Mouse (Mus musculus) kidney, postnatal 36 days (tissue): ENCODE measurements around the gene Ehhadh.
"Not testable (repeated sequence)": the region's sequence is repeated elsewhere in the genome, so short reads cannot be mapped to it uniquely, and the experiment has no call there.

ENCODE experiments used
- DNase-seq, 2 experiments: peaks; one replicate each; pipeline ENCODE4 v3.0.0; 2021 to 2022; ENCODE audit warnings: mixed read lengths in 2 of 2

The Ehhadh gene

DNA sequence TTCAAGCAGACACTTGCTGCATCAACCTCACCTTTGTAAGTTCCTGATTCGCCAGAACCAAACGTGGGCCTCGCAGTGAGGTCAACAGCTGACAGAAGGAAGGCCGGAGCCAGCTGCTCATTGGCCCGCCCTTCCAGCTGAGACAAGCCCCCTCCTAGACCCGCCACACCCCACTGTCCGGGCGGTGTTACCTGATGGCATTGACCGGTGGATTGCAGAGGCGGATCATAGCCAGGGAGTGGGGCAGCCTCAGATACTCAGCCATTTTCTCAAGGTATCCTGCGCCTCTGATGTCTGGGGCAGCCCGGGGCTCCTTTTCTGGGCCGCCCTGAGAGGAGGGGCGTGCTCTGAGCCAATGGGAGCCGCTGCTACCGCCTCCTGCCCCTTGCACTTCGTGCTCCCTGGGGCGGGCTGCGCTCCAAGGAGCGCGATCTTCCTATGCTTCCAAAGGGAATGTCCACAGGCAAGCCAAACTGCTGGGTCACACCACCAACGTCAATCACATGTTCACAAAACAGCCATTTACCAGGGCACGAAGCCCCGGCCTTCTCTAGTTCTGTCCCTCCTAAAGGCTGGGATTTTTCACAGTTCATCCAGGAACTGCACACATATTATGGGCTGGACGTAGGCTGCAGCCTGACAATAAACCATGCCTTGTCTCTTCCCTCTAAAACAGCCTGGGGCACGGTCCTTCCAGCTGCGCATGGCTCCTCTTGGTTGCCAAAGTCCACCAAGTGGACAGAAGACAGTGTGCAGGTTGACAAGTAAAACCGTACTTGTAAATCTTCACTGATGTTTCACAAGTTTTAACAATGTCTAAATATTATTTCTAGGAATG lies at the start of gene Ehhadh:
Gene Ehhadh (minus strand): TSS at position 292 of the 838 bp plus-strand sequence.
- DNase-seq: peak; percentile 90 to 92

GRCm38 (mm10) chr16:21836311-21837072 lies 48.9 kb upstream of the Ehhadh start:
- no peak for DNase-seq

- no peak for DNase-seq
Measured at GRCm38 (mm10) chr16:21835584-21835931, 48.0 kb upstream of the Ehhadh start.

- no peak for DNase-seq
Measured at GRCm38 (mm10) chr16:21834866-21835583, 47.4 kb upstream of the Ehhadh start.

- DNase-seq: peak in 1 of 2 experiments; percentile 35
Measured at GRCm38 (mm10) chr16:21833970-21834369, 46.4 kb upstream of the Ehhadh start.

GRCm38 (mm10) chr16:21833469-21833868 lies 45.9 kb upstream of the Ehhadh start:
- no peak for DNase-seq

GRCm38 (mm10) chr16:21831764-21832163 lies 44.2 kb upstream of the Ehhadh start:
- no peak for DNase-seq

- no peak for DNase-seq
Measured at GRCm38 (mm10) chr16:21830784-21831183, 43.2 kb upstream of the Ehhadh start.

DNA sequence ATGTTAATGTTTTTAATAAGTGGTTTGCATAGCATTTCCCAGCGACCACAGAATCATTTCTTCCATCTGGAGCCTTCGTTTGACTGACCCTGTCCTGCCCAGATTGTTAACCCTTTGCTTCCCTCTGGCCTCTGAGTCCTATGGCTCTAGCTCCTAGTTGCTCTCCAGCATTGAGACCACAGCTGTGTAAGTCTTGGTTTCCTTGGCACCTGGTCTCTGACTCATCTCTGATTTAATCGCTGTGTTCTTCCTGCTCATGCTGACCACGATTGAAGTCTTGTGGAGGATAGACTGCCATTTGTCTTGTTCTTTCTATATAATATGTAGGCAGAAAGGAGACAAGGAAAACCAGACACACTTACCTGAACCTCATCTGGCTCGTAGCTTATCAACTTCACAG lies 42.1 kb upstream of the Ehhadh start:
- no peak for DNase-seq

GRCm38 (mm10) chr16:21827581-21827980 lies 40.0 kb upstream of the Ehhadh start:
- peak; percentile 42 to 64 for DNase-seq

GRCm38 (mm10) chr16:21827153-21827552 lies 39.5 kb upstream of the Ehhadh start:
- peak; percentile 57 to 81 for DNase-seq

DNA sequence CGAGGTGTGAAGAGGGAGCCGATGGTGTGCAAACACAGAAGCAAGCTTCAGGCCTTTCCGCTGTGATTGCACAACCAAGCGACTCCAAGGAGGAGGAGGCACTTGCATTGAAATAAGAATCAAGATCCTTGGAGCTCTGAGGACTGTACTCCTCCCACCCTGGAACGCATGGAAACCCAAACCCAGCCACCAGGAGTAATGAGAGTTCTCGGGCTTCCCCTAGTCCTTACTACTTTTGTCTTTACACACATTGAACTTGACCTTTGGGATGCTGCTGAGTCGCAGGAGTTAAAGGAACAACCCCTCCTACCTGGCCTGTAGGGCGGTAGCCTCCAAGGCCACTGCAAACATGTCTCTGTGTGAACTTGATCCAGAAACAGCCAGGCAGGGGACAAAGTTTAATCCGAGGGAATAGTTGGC lies 38.0 kb upstream of the Ehhadh start:
- peak; percentile 73 to 89 for DNase-seq

DNA sequence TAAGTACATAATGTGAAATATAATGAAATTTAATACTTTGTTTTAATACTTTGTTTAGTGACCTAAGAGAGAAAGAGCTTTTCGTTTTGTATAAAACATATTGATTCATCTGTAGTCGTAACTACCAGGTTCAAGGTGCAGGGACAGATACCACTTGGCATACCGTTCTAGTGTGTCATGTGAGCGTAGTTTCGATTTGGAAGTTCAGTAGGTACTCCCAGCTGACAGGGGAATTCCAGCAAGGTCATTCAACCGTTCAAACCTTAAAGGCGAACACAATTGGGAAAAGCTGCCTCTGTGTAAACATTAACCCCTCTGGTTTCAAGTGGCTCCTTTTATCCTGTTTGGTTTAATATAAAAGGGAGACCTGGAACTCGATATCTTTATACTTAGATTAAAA lies 31.0 kb upstream of the Ehhadh start:
- peak; percentile 61 to 90 for DNase-seq

DNA sequence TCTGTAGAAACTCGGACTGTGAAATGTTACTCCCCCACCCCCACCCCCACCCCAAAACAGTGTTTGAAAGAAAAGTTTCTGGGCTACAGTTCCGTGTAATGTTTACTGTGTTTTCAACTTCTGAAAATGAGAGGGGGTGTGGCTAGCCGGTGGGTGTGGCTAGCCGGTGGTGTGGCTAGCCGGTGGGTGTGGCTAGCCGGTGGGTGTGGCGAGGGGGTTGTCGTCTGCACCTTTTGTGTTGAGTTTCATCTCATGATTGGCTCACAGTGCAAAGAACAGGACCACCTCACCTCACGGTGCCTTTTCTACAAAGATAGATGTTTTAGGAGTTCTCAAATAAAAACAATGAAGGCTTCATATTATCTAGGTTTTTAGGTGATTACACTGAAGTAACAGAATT lies 30.5 kb upstream of the Ehhadh start:
- peak; percentile 67 to 85 for DNase-seq

DNA sequence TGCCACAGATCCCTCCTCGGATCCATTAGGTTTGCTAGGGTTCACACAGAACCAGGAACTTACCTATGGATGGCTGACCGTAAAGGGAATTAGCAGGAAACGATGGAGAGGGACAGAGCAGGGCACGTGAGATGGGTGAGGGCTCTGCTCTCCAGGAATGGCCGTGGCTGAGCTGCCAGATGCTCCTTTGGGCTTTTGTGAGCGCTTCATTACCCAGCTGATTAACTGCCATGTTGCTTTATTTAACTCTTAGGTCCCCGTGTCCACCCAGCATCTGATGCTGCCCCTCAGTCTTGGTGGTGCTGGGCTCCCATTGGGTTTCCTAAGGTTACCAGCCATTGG lies 28.0 kb upstream of the Ehhadh start:
- no peak for DNase-seq

GRCm38 (mm10) chr16:21814861-21815668 lies 27.5 kb upstream of the Ehhadh start:
- peak; percentile 63 to 79 for DNase-seq

GRCm38 (mm10) chr16:21813164-21813834 lies 25.7 kb upstream of the Ehhadh start:
- no peak for DNase-seq

DNA sequence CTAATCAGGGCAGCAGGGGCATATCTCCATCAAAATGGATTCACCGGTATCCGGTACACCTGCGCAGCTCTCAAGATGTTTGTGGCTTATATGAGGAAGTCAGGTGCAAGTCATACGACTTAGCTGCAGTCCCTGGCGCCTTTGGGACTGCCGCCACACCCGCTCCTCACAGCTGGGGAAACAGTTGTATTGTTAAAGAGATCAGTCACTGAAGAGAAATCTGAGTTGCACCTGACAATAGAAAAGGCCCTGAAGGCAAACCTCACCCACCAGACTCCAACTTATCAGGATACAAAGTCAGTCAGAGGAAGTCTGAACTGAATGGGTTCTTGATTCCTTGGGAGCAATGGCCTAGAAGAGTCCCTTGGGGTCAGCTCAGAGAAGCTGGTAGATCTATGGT lies 20.2 kb upstream of the Ehhadh start:
- not testable (repeated sequence) for DNase-seq

DNA sequence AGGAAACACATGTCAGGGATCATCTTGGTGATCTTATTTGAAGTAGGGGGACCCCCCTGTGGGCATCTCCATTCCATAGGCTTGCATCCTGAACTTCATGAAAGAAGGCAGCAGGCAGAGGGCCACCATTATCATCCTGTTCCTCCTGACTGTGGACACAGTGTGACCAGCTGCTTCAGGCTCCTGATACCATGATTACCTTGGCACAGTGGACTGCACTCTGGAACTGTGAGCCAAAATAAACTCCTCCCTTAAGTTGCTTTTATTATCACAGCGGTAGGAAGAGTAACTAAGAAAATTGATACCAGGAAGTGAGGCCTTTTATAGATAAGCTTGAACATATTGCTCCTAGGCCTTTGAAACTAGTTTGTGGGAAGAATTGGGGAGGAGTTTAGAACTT lies 19.3 kb upstream of the Ehhadh start:
- no peak for DNase-seq

GRCm38 (mm10) chr16:21804258-21804657 lies 16.7 kb upstream of the Ehhadh start:
- peak; percentile 38 to 51 for DNase-seq

DNA sequence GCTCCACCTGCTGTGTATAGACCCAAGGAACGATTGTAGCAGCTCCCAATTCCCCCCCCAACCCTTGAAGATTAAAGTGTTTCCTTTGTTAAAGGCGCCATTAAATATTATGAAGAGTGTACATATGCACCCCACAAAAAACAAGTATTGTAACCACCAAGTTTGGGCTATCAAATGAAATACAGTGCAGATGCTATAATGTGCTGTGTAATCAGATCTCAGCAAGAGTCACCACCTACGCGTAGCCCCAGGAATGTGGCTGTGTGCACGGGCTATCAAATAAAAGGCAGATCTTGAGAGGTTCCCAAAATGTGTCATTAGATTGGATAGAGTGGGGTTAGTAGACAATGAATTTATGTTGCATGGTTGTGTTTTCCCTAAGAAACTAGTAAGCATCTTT lies 7.5 kb upstream of the Ehhadh start:
- no peak for DNase-seq

DNA sequence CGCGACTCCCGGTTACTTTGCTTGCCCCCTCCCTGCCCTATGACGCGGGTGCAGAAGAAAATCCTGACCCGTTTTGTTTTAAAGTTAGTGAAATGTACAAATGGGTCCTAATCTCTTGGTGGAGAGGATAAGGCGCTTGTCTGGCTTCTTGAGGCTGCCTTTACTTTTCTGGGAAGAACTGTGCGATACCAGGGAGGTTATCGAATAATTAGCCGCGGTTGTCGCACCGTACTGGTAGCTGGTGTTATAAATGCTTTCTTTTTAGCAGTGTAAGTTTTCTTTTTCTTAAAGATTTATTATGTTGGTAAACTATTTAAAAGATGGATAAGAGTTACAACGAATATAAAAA lies 7.1 kb upstream of the Ehhadh start:
- DNase-seq: no peak
